Mouse (Mus musculus) Patski (cell line): ENCODE measurements at regions not wholly inside any gene's neighbourhood (a gene's known extent, or its start where the extent isn't known, plus 50 kb on each side); places are given as distances from the start of the nearest gene placed in this dataset.
A peak's percentile ranks its signal among the peaks of the same experiment; 100 is the strongest.

Source experiments
- ATAC-seq: fragments of 100-300 bp; one replicate; pipeline ENCODE4 v1.8.0; 2021
- CTCF ChIA-PET: fragments of 350-600 bp; sonication (Branson Sonifier 250); formaldehyde crosslinking; loops from one replicate; lab custom pipeline; 2022; ENCODE audit warnings: inconsistent platforms; lab: Charles Lee
- POLR2A ChIA-PET: fragments of 350-600 bp; sonication (Branson Sonifier 250); formaldehyde crosslinking; loops from one replicate; lab custom pipeline; 2022; ENCODE audit warnings: antibody characterized with exemption, inconsistent platforms; lab: Charles Lee
- DNase-seq: peaks from one replicate; pipeline ENCODE4 v3.0.0-alpha.2; 2011; ENCODE audit warnings: low read depth, low spot score
- H3K27me3 ChIP-seq: fragments of 371-371 bp; one replicate; pipeline ENCODE4 v1.5.1; 2021
- CTCF ChIP-seq: fragments of 100-300 bp; IDR thresholded peaks from one replicate; pipeline ENCODE4 v1.5.1; 2021
- in situ Hi-C: fragments of 300-500 bp; cut with MboI; formaldehyde crosslinking; loops from 3 replicates; pipeline ENCODE4 v1.11.1; 2018; ENCODE audit warnings: low pct_unique_long_range_greater_than_20kb, mixed read lengths

DNA sequence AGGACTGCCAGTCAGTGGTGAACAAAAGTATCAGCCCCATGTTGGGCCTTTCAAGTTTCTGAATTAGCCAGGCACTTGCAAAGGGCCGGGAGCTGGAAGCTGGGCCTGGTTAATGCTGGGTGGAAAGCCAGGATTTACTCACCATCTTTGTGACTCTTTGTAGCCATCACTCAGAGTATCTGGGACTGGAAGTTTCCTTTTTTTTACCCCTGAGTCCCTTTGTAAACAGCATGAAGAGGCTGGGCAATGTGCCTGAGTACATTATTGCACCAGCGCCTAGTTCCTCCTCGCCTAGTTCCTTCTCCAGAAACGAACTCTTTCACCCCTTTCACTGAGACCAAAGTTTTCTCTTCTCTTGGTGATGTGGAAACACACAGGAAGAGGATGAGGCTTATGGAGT, 168.4 kb upstream of the Gypa start:
- POLR2A ChIA-PET = interaction anchor here (0.8 kb wide), 1 partner anchor 16 kb away, joined by 3 read pairs; no protein-coding TSS in a partner anchor
- H3K27me3 ChIP-seq = peaks cover 41% of the 10 kb centered on the region
- no peak for DNase-seq
- TF ChIP-seq CTCF = no peak
- ATAC-seq = no peak
- in situ Hi-C loops = no loop called here
- CTCF ChIA-PET = no interaction called here

DNA sequence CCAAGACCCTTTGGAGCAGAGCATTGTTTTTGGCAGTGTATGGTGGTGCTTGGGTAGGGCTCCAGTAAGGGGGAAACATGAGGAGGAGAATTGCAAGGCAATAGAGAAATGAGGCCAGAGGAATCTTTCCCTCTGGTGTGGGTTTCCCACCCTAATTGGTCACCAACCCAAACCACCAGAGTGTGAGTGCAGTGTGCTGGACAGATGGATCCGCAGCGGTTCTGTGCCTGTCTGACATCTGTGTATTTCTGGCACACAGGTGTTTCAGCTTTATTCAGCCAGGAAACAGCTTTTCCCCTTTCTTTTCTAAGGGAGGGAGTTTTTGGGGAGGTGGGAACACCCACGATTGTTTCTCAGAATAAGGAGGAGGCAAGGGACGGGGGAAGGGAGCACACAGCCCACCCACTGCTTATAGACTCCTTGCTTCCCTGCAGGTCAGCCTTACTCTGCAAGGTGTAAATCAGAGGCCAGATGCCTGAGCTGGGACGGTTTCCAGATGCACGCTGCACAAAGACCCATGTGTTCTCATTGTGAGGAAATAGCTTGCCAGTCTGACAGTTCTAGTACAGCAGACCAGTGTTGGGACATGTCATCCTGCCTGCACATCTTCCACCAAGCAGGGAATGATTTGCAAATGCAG, 175.2 kb upstream of the Gypa start:
- peaks cover 45% of the 10 kb centered on the region for H3K27me3 ChIP-seq
- TF ChIP-seq CTCF = no peak
- ChIA-PET POLR2A (no interaction called here), CTCF (no interaction called here)
- in situ Hi-C loops = no loop called here
- no peak for DNase-seq
- no peak for ATAC-seq

DNA sequence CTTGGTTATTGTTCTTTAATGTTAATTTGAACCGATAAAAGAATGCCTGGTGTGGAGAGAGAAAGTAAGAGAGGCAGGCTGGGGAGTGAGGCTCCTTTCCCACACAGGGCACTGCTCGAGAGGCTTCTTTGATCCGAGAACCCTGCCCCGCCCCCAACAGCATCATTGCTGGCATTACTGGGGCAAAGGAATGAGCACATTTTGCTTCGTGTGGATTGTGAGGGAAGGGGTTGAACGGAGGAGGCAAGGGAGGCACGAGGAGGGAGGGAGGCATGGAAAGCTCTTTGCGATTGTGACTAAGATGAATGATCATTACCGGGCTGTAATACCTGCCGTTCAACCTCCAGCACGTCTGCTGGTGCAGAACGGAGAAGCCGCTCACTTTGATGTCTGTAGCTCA, 178.2 kb upstream of the Gypa start:
- in situ Hi-C loops = no loop called here
- no peak for DNase-seq
- TF ChIP-seq CTCF = no peak
- POLR2A ChIA-PET = no interaction called here
- CTCF ChIA-PET = interaction anchor here (1.3 kb wide), 1 partner anchor 15 kb away, joined by 3 read pairs; no protein-coding TSS in a partner anchor
- peaks cover 46% of the 10 kb centered on the region for H3K27me3 ChIP-seq
- no peak for ATAC-seq

DNA sequence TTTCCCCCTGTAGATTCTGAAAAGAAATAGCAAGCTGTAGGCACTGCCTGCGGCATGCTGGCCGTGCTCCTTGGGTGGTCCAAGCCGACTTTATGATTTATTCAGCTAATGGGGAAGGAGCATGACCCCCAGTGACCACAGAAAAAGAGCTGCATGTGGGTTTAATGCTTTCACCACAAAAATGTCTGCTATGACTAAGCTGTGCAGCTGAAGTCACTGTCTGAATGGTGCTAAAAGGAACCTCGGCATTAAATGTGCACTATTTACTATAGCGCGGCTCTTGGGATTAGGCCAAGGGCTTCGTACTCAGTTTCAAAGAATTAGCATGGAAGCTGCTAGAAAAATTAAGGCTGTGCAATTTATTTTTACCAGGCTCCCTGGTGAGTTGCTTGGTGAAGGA, 178.8 kb upstream of the Gypa start:
- in situ Hi-C loops = no loop called here
- CTCF ChIA-PET = interaction anchor here (1.3 kb wide), 1 partner anchor 14 kb away, joined by 3 read pairs; no protein-coding TSS in a partner anchor
- peak; percentile 76 for ATAC-seq

DNA sequence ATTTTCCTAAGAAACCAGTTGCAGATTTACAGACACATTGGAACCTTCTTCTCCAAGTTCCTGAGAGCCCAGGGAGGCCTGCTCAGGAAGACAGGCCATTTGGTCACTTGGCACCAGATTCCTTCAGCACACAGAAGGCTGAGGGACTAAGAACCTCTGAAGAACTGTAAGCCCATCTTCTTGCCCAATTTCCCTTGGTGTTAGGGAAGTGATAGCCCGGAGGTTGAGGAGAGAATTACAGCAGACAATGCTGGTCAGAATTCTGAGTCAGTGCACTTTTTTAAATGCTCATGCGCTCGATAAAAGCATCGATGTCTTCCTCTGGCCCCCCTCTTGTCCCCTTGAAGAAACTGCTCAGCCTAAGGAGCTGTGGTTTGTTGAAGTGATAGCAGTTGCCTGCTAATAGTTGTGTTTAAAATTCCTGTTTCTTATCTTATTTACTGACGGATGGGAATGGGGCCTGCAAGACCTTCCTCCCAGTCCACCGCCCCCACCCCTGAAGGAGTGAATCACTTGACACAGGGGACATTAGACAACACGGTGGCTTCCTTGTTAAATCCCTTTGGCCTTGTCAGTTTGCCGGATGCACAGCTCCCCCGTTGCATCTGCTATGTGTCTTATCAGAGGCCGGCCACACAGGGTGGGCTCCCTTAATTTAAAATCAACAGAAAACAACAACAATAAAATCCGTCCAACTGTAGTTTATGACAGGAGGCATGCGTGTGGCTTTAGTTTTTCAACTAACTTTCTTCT, 179.5 kb upstream of the Gypa start:
- TF ChIP-seq CTCF = no peak
- in situ Hi-C loops = no loop called here
- POLR2A ChIA-PET = no interaction called here
- CTCF ChIA-PET = no interaction called here
- ATAC-seq (no peak), DNase-seq (no peak)
- peaks cover 47% of the 10 kb centered on the region for H3K27me3 ChIP-seq

More for the DNA sequence above, 178.8 kb upstream of the Gypa start:
- H3K27me3 ChIP-seq = peaks cover 43% of the 10 kb centered on the region
- peak; percentile 62 for DNase-seq
- TF ChIP-seq CTCF = no peak
- POLR2A ChIA-PET = no interaction called here

DNA sequence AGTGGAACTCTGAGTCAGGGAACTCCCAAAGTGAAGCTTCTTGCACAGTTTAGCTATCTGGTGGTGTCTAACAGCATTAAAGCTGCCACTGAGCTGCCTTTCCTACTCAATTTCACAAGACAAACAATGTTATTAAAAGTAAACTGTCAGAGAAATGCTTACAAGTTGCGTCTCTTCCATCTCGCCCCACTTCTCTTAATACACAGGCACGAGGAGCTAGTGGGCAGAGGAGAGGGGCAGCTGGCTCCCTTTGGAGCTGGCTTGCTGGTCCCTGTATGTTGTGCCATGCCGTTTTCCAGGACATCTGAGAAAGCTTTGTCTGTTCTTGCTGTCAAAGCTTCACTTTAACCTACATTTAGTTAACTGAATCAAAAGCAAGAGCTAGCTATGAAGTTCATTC, 185.8 kb upstream of the Gypa start:
- ChIA-PET POLR2A (no interaction called here), CTCF (no interaction called here)
- ATAC-seq (no peak), DNase-seq (no peak)
- TF ChIP-seq CTCF = no peak
- H3K27me3 ChIP-seq = peaks cover 61% of the 10 kb centered on the region
- in situ Hi-C loops = no loop called here

DNA sequence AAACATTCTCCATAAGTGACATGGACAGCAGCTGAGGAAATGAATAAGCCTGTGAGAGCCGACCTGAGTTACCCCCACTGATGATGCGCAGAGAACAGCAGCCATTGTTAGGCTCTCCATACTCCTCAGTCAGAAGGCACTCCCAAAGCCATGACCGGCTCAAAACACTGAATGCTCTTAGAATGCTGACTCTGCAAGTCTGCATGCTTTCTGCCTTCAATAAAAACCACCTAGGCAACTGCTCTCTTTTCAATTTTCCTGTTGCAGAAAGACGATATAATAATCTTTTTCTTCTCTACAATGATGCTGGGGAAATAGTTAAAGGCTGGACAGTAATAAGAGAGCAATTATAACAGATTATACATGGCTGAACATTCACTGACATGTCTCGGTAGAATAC, 195.0 kb upstream of the Gypa start:
- POLR2A ChIA-PET = no interaction called here
- H3K27me3 ChIP-seq = peaks cover 50% of the 10 kb centered on the region
- CTCF ChIA-PET = no interaction called here
- DNase-seq = no peak
- no peak for TF ChIP-seq CTCF
- in situ Hi-C loops = no loop called here
- no peak for ATAC-seq

DNA sequence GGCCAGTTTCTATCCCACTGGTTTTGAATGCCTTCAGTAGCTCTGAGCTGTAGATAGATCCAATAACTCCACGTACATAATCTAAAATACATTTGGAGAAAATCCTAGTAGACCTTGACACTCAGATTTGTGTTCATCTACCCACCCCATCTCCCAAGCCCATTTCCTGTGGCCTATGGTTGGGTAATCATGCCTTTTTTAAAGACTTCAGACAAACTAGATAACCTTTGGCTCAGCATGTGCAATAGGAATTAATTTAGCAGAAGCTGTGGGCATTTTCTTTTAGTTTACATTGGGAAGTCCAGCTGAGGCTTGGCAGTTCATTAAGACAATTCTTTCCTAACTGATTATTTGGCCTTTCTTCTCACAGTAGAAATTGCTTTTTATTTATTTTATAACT, 203.3 kb upstream of the Gypa start:
- POLR2A ChIA-PET = no interaction called here
- H3K27me3 ChIP-seq = peaks cover 26% of the 10 kb centered on the region
- TF ChIP-seq CTCF = no peak
- DNase-seq = no peak
- ATAC-seq = no peak
- CTCF ChIA-PET = no interaction called here
- in situ Hi-C loops = no loop called here

DNA sequence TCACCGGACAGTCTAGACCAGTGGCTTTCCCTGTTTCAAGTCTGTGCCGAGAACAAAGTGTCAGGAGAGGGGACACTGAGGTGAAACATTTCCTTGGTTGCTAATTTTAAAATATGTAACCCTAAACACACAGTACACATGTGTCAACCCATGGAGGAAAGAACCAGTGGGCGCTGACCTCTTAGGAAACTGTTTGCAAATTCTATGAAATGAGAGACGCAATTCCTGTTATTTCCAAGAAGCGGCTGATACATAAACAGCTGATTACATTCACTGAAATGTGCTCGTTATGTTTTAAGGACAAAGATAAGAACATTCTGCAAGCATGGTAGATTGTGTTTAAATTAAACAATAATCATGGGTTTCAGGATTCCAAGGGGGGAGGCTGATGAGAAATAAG, 204.3 kb upstream of the Gypa start:
- in situ Hi-C loops = no loop called here
- ChIA-PET CTCF (no interaction called here), POLR2A (no interaction called here)
- peaks cover 24% of the 10 kb centered on the region for H3K27me3 ChIP-seq
- no peak for TF ChIP-seq CTCF
- no peak for DNase-seq
- ATAC-seq = no peak

DNA sequence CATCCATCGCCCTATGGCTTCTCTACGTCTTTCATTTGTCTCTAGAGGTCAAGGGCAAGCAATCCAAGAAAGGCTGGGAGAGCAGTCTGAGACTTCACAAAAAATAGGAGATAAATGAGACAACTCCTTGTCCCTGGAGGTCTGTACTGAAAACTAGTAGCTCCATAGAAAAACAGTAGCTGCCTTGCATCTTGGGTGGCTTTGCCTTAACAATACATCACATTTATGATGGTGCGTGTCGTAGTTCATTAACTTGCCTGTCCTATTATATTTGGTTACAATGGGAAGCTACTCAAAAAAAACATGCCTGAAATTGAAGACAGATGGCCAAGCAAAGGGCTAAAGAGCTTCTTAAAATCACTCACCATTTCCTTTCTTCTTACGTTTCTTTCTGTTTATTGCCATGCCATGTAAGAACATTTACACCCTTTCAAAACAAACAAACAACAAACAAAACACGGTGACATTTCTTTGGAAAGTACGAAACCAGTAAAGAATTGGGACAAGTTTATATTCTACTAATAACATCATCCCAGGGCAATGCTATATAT, 211.2 kb upstream of the Hhip start:
- ChIA-PET CTCF (interaction anchor here (1.5 kb wide), 1 partner anchor 10 kb away, joined by 6 read pairs; no protein-coding TSS in a partner anchor), POLR2A (no interaction called here)
- in situ Hi-C loops = no loop called here
- ATAC-seq = no peak
- peaks cover 7% of the 10 kb centered on the region for H3K27me3 ChIP-seq
- no peak for DNase-seq
- no peak for TF ChIP-seq CTCF

DNA sequence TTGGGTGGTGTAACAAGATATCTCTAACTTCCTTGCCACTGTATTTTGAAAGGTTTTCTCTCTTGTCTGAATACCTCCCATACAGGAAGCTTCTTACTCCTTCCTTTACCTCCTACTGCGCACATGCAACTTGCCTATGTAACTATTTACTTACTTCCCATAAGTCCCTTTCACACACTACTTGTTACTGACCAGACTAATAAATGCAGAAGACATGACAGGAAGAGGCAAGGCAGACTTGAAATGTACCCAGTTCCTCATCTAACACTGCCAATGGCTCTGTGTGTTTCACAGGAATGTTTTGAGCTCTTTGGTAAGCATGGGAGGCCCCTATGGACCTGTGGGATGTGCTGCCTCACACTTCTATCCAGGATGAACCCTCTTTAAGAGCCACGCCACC, 207.1 kb upstream of the Hhip start:
- in situ Hi-C loops = no loop called here
- CTCF ChIA-PET = interaction anchor here (0.7 kb wide), 1 partner anchor 11 kb away, joined by 3 read pairs; no protein-coding TSS in a partner anchor
- no peak for ATAC-seq
- POLR2A ChIA-PET = no interaction called here
- no peaks in the 10 kb centered on the region for H3K27me3 ChIP-seq
- no peak for TF ChIP-seq CTCF
- no peak for DNase-seq
